Mouse (Mus musculus): ENCODE results near the gene Krt82. TPM values are rescaled to one million over a fixed set of nuclear protein-coding genes. Genes with fewer than 3 reads are reported as not detected.
"Not testable (repeated sequence)": the region's sequence is repeated elsewhere in the genome, so short reads cannot be mapped to it uniquely, and the experiment has no call there.

Gene Krt82
- polyA plus RNA-seq, 1 experiment from 2014 or later, result not detected

- Histone ChIP-seq H3K27ac (ENCODE audit: low read depth, low read length) (no peak overlapping the region), H3K4me3 (ENCODE audit: low read depth, low read length) (no peak overlapping the region), H3K9me3 (ENCODE audit: control insufficient read depth, low read length) (no peaks in the 10 kb centered on the region), H3K9ac (ENCODE audit: low read length) (no peak overlapping the region), H3K27me3 (ENCODE audit: control insufficient read depth, insufficient read depth, low read length) (no peaks in the 10 kb centered on the region), H3K4me2 (ENCODE audit: low read depth) (no peak overlapping the region), H3K36me3 (ENCODE audit: control insufficient read depth, insufficient read depth, low read length) (no peaks in the 10 kb centered on the region), H3K4me1 (ENCODE audit: control insufficient read depth, insufficient read depth, low read length) (no peaks in the 10 kb centered on the region; the same call in 1 of the 2 replicates)
- ATAC-seq (ENCODE audit: insufficient read depth, low FRiP score, low TSS enrichment), result no peak
- no peak for DNase-seq (ENCODE audit: low spot score)
- WGBS, result 71% methylated on average over 9 of the region's 9 CpGs
These were observed 14.2 kb downstream of the Krt82 start for GRCm38 (mm10) chr15:101536054-101536850.

- no peaks in the 10 kb centered on the region; the same call in 1 of the 2 replicates for H3K4me1 ChIP-seq (ENCODE audit: control insufficient read depth, insufficient read depth, low read length)
- H3K27ac ChIP-seq (ENCODE audit: low read depth, low read length), result no peak within 1 kb of the TSS
- no peak for ATAC-seq (ENCODE audit: insufficient read depth, low FRiP score, low TSS enrichment)
- DNase-seq (ENCODE audit: low spot score), result no peak
- no peaks in the 10 kb centered on the region for H3K36me3 ChIP-seq (ENCODE audit: control insufficient read depth, insufficient read depth, low read length)
- 75% methylated on average over 7 of the region's 7 CpGs for WGBS
- H3K4me3 ChIP-seq (ENCODE audit: low read depth, low read length), result no peak within 1 kb of the TSS
- H3K27me3 ChIP-seq (ENCODE audit: control insufficient read depth, insufficient read depth, low read length), result no peaks in the 10 kb centered on the region
- H3K9me3 ChIP-seq (ENCODE audit: control insufficient read depth, low read length), result no peaks in the 10 kb centered on the region
- no peak within 1 kb of the TSS for H3K9ac ChIP-seq (ENCODE audit: low read length)
- H3K4me2 ChIP-seq (ENCODE audit: low read depth), result no peak within 1 kb of the TSS
These were observed 17.7 kb downstream of the Krt82 start, which contains the start of gene Krt84 for GRCm38 (mm10) chr15:101532720-101533119. Krt84 (minus strand) TSS chr15:101532820.

GRCm38 (mm10) chr15:101522556-101523232 is 27.8 kb downstream of the Krt82 start:
- Histone ChIP-seq H3K27ac (ENCODE audit: low read depth, low read length) (no peak overlapping the region), H3K4me1 (ENCODE audit: control insufficient read depth, insufficient read depth, low read length) (no peaks in the 10 kb centered on the region), H3K36me3 (ENCODE audit: control insufficient read depth, insufficient read depth, low read length) (no peaks in the 10 kb centered on the region), H3K4me2 (ENCODE audit: low read depth) (no peak overlapping the region), H3K4me3 (ENCODE audit: low read depth, low read length) (no peak overlapping the region), H3K9me3 (ENCODE audit: control insufficient read depth, low read length) (no peaks in the 10 kb centered on the region), H3K27me3 (ENCODE audit: control insufficient read depth, insufficient read depth, low read length) (no peaks in the 10 kb centered on the region), H3K9ac (ENCODE audit: low read length) (no peak overlapping the region)
- DNase-seq (ENCODE audit: low spot score) (no peak), ATAC-seq (ENCODE audit: insufficient read depth, low FRiP score, low TSS enrichment) (no peak)
- WGBS, result 82% methylated on average over 4 of the region's 4 CpGs

GRCm38 (mm10) chr15:101519792-101520191 is 30.7 kb downstream of the Krt82 start:
- Histone ChIP-seq H3K9me3 (ENCODE audit: control insufficient read depth, low read length) (no peaks in the 10 kb centered on the region), H3K36me3 (ENCODE audit: control insufficient read depth, insufficient read depth, low read length) (no peaks in the 10 kb centered on the region), H3K9ac (ENCODE audit: low read length) (no peak overlapping the region), H3K4me1 (ENCODE audit: control insufficient read depth, insufficient read depth, low read length) (no peaks in the 10 kb centered on the region), H3K27ac (ENCODE audit: low read depth, low read length) (no peak overlapping the region), H3K27me3 (ENCODE audit: control insufficient read depth, insufficient read depth, low read length) (no peaks in the 10 kb centered on the region), H3K4me3 (ENCODE audit: low read depth, low read length) (no peak overlapping the region), H3K4me2 (ENCODE audit: low read depth) (no peak overlapping the region)
- no peak for ATAC-seq (ENCODE audit: insufficient read depth, low FRiP score, low TSS enrichment)
- peak; percentile 83 for DNase-seq (ENCODE audit: low spot score)
- 21% methylated on average over 2 of the region's 2 CpGs for WGBS

GRCm38 (mm10) chr15:101517161-101517560 is 33.3 kb downstream of the Krt82 start, which contains the start of gene Gm49425:
Gm49425 (minus strand) TSS chr15:101517261.
- H3K4me2 ChIP-seq (ENCODE audit: low read depth); H3K4me1 ChIP-seq (ENCODE audit: control insufficient read depth, insufficient read depth, low read length); H3K9me3 ChIP-seq (ENCODE audit: control insufficient read depth, low read length); H3K27ac ChIP-seq (ENCODE audit: low read depth, low read length); H3K36me3 ChIP-seq (ENCODE audit: control insufficient read depth, insufficient read depth, low read length); ATAC-seq (ENCODE audit: insufficient read depth, low FRiP score, low TSS enrichment); H3K4me3 ChIP-seq (ENCODE audit: low read depth, low read length); H3K9ac ChIP-seq (ENCODE audit: low read length); DNase-seq (ENCODE audit: low spot score); H3K27me3 ChIP-seq (ENCODE audit: control insufficient read depth, insufficient read depth, low read length): not testable (repeated sequence)
- whole genome bisulfite sequencing, result 72% methylated on average over 2 of the region's 2 CpGs

- H3K36me3 ChIP-seq (ENCODE audit: control insufficient read depth, insufficient read depth, low read length), result no peaks in the 10 kb centered on the region
- DNase-seq (ENCODE audit: low spot score), result no peak
- ATAC-seq (ENCODE audit: insufficient read depth, low FRiP score, low TSS enrichment), result no peak
These were observed 42.2 kb downstream of the Krt82 start for GRCm38 (mm10) chr15:101508247-101508646.

GRCm38 (mm10) chr15:101506896-101507758 is 43.3 kb downstream of the Krt82 start:
- no peak for DNase-seq (ENCODE audit: low spot score)
- H3K4me1 ChIP-seq (ENCODE audit: control insufficient read depth, insufficient read depth, low read length), result no peaks in the 10 kb centered on the region
- no peak for ATAC-seq (ENCODE audit: insufficient read depth, low FRiP score, low TSS enrichment)
- no peak overlapping the region for H3K4me3 ChIP-seq (ENCODE audit: low read depth, low read length)
- H3K27me3 ChIP-seq (ENCODE audit: control insufficient read depth, insufficient read depth, low read length), result no peaks in the 10 kb centered on the region
- no peaks in the 10 kb centered on the region for H3K36me3 ChIP-seq (ENCODE audit: control insufficient read depth, insufficient read depth, low read length)
- no peak overlapping the region for H3K27ac ChIP-seq (ENCODE audit: low read depth, low read length)
- no peaks in the 10 kb centered on the region for H3K9me3 ChIP-seq (ENCODE audit: control insufficient read depth, low read length)
- WGBS, result 72% methylated on average over 14 of the region's 14 CpGs
- no peak overlapping the region for H3K4me2 ChIP-seq (ENCODE audit: low read depth)
- H3K9ac ChIP-seq (ENCODE audit: low read length), result no peak overlapping the region

More at GRCm38 (mm10) chr15:101508247-101508646, 42.2 kb downstream of the Krt82 start:
- Histone ChIP-seq H3K9ac (ENCODE audit: low read length) (no peak overlapping the region), H3K4me2 (ENCODE audit: low read depth) (no peak overlapping the region), H3K4me3 (ENCODE audit: low read depth, low read length) (no peak overlapping the region), H3K27me3 (ENCODE audit: control insufficient read depth, insufficient read depth, low read length) (no peaks in the 10 kb centered on the region), H3K9me3 (ENCODE audit: control insufficient read depth, low read length) (no peaks in the 10 kb centered on the region), H3K4me1 (ENCODE audit: control insufficient read depth, insufficient read depth, low read length) (no peaks in the 10 kb centered on the region), H3K27ac (ENCODE audit: low read depth, low read length) (no peak overlapping the region)
- WGBS, result 71% methylated on average over 9 of the region's 9 CpGs

- 80% methylated on average over 2 of the region's 2 CpGs for WGBS
- no peak overlapping the region for H3K4me2 ChIP-seq (ENCODE audit: low read depth)
- no peak overlapping the region for H3K4me3 ChIP-seq (ENCODE audit: low read depth, low read length)
- no peak overlapping the region for H3K27ac ChIP-seq (ENCODE audit: low read depth, low read length)
- no peak for DNase-seq (ENCODE audit: low spot score)
- H3K9me3 ChIP-seq (ENCODE audit: control insufficient read depth, low read length), result no peaks in the 10 kb centered on the region
- no peak for ATAC-seq (ENCODE audit: insufficient read depth, low FRiP score, low TSS enrichment)
- H3K36me3 ChIP-seq (ENCODE audit: control insufficient read depth, insufficient read depth, low read length), result no peaks in the 10 kb centered on the region
- no peaks in the 10 kb centered on the region for H3K4me1 ChIP-seq (ENCODE audit: control insufficient read depth, insufficient read depth, low read length)
- no peak overlapping the region for H3K9ac ChIP-seq (ENCODE audit: low read length)
- no peaks in the 10 kb centered on the region for H3K27me3 ChIP-seq (ENCODE audit: control insufficient read depth, insufficient read depth, low read length)
These were observed 53.3 kb downstream of the Krt82 start for GRCm38 (mm10) chr15:101497181-101497580.
